Mouse (Mus musculus): ENCODE measurements around the gene Smyd3. TPM values are rescaled to one million over a fixed set of nuclear protein-coding genes. Genes with fewer than 3 reads are reported as not detected.
"Not testable (repeated sequence)": the region's sequence is repeated elsewhere in the genome, so short reads cannot be mapped to it uniquely, and the experiment has no call there.

Gene Smyd3
- polyA plus RNA-seq, 1 experiment from 2014 or later, result 3.7 TPM

DNA sequence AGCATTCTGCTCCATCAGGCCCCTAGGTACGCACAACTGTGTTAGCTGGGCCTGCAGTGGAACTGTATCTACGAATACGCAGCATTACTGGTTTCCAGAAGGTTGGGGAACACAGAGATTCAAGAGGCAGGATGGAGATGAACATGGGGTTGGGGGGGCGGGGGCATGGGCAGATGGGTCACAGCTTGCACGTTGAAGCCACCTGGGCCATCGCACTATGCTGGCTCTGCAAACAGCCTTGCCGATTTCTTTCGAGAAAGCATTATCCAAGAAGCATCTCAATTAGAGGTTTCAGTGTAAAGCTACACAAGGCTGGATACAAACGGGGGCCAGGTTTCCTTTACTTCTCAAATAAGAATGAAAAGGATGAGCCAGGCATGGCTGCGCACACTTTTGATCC, 348.7 kb downstream of the Smyd3 start:
- H3K4me3 ChIP-seq (ENCODE audit: inconsistent target), result no peak overlapping the region
- H3K27ac ChIP-seq, result no peak overlapping the region
- no peaks in the 10 kb centered on the region for H3K36me3 ChIP-seq (ENCODE audit: inconsistent target)
- 93% methylated on average over 10 of the region's 10 CpGs for WGBS (ENCODE audit: missing documents)
- H3K79me2 ChIP-seq (ENCODE audit: inconsistent target), result no peaks in the 10 kb centered on the region

DNA sequence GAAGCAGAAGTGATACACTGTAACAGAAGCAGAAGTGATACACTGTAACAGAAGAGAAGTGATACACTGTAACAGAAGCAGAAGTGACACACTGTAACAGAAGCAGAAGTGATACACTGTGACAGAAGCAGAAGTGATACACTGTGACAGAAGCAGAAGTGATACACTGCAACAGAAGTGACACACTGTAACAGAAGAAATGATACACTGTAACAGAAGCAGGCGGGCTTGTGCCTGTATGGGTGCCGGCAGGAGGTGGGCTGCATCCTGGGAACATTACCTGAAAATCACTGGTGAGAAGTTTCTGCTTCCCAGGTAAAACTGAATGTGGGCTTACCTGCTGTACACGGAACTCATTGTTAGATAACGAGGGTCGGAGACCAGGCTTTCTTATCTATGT, 353.6 kb downstream of the Smyd3 start:
- not testable (repeated sequence) for H3K4me3 ChIP-seq (ENCODE audit: inconsistent target); H3K79me2 ChIP-seq (ENCODE audit: inconsistent target); H3K36me3 ChIP-seq (ENCODE audit: inconsistent target); H3K27ac ChIP-seq
- WGBS (ENCODE audit: missing documents), result 97% methylated on average over 5 of the region's 5 CpGs

DNA sequence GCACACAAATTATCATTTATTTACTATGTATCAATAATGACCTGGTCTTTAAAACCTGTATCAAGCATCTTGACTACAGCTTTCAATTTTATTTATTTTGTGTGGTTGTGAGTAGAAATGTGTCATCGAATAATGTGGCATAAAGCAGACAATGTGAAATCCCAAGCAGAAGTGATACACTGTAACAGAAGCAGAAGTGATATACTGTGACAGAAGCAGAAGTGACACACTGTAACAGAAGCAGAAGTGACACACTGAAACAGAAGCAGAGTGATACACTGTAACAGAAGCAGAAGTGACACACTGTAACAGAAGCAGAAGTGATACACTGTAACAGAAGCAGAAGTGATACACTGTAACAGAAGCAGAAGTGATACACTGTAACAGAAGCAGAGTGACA, 355.1 kb downstream of the Smyd3 start:
- not testable (repeated sequence) for H3K4me3 ChIP-seq (ENCODE audit: inconsistent target); H3K36me3 ChIP-seq (ENCODE audit: inconsistent target); H3K79me2 ChIP-seq (ENCODE audit: inconsistent target); H3K27ac ChIP-seq
- 82% methylated on average over 1 of the region's 1 CpGs for WGBS (ENCODE audit: missing documents)

DNA sequence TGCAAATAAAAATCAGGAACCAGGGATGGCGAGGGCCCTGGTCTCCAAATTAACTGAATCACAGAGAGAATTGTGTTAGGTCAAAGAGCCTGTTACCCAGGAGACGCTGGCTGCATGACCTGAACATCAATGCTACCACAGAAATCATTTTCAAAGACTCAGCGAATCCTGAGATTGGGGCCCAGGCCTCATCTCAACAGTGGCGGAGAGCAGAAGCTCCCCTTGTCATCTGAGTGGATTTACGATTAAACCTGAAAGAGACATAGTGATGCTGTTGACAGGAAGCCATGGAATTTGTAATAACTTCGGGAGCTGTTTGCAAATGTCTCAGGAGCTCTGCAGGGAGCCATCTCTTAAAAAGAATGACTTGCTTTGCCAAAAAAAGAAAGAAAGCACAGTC, 355.9 kb downstream of the Smyd3 start:
- Histone ChIP-seq H3K27ac (no peak overlapping the region), H3K79me2 (ENCODE audit: inconsistent target) (no peaks in the 10 kb centered on the region), H3K36me3 (ENCODE audit: inconsistent target) (no peaks in the 10 kb centered on the region), H3K4me3 (ENCODE audit: inconsistent target) (no peak overlapping the region)
- 96% methylated on average over 6 of the region's 6 CpGs for WGBS (ENCODE audit: missing documents)

DNA sequence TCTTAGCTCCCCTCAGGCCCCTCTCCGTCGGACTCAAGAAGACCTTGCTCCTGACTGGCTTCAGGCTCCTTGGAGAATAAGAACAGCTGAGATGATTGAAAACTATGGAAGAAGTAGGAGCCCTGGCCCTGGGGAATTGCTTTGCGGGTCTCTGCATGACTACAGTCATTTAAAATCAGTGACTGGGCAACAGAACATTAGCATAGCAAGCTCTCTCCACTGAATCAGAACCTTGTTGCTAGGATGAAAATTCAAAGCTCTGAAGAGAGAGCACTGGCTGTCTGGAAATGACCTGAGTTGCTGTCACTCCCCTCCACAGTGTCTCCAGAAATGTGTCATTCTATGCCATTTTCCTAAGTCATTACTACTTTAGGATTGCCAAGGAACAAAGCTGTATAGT, 357.1 kb downstream of the Smyd3 start:
- 91% methylated on average over 3 of the region's 3 CpGs for WGBS (ENCODE audit: missing documents)
- H3K79me2 ChIP-seq (ENCODE audit: inconsistent target), result no peaks in the 10 kb centered on the region
- H3K36me3 ChIP-seq (ENCODE audit: inconsistent target), result no peaks in the 10 kb centered on the region
- no peak overlapping the region for H3K27ac ChIP-seq
- H3K4me3 ChIP-seq (ENCODE audit: inconsistent target), result no peak overlapping the region

DNA sequence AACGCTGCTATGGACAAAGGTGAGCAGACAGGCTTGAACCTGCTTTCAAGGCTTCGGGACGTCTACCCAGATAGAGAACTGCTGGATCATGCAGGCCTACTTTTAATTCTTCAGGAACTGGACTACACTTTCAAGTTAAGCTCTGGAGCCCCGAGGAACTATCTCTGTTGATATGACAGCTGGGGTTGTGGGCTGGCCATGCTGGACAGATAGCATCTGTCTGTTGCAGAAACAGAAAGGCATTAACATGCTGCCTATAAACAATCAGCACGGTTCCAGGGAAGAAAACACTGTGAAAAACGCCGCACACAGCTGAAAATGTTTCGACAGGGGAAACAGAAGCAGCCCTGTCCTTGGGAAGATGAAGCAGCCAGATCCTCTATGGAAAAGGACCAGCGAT, 365.5 kb downstream of the Smyd3 start:
- 96% methylated on average over 9 of the region's 9 CpGs for WGBS (ENCODE audit: missing documents)
- H3K36me3 ChIP-seq (ENCODE audit: inconsistent target), result no peaks in the 10 kb centered on the region
- no peak overlapping the region for H3K4me3 ChIP-seq (ENCODE audit: inconsistent target)
- no peaks in the 10 kb centered on the region for H3K79me2 ChIP-seq (ENCODE audit: inconsistent target)
- H3K27ac ChIP-seq, result no peak overlapping the region

DNA sequence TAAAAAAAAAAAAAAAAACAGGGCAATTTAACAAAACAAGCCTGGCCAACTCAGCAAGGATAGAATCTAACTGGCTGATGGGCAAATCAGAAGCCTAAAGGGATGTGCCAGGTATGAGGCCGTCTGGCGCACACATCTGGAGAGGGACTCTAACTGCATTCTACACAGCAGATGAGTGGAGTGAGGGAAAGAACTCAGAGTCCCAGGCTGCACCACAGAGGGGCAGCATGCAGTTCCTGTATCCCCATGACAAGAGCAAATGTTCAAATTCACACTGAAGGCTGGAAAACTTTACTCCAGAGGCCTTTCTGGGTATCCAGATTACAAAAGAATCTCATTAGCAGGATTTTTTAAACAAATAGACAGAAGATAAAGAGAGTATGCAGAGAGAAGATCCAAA, 366.6 kb downstream of the Smyd3 start:
- 92% methylated on average over 2 of the region's 2 CpGs for WGBS (ENCODE audit: missing documents)
- H3K79me2 ChIP-seq (ENCODE audit: inconsistent target), result no peaks in the 10 kb centered on the region
- no peak overlapping the region for H3K4me3 ChIP-seq (ENCODE audit: inconsistent target)
- H3K36me3 ChIP-seq (ENCODE audit: inconsistent target), result no peaks in the 10 kb centered on the region
- no peak overlapping the region for H3K27ac ChIP-seq

DNA sequence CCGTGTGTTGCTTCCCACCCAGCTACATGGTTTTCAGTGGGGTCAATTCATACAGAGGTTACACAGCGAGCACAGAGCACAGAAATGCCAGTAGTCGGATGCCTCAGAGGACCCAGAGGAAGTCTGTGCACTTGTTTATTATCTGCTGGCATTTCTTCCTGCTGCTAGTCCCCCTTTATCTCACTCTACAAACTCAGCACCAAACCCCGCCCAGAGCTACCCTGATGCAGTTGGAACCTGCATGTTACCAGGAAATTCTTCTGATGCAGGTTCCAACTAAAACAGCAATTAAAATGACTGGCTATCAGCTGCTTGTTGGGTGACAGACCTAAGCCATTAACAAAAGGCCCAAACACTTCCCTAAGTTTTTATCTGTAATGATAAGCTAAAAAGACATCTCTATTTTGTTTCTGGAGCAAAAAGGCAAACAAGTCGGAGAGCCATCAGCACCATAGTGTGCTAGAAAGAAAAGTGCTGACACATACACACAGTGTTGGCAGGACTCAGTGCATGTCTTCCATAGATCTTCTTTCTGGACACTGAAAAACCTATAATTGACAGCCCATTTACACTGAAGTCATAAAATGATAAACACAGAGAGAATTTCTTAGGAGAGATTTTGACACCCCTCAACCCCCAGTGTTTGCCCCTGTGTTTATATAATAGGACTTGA, 368.2 kb downstream of the Smyd3 start:
- Histone ChIP-seq H3K4me3 (ENCODE audit: inconsistent target) (no peak overlapping the region), H3K36me3 (ENCODE audit: inconsistent target) (no peaks in the 10 kb centered on the region), H3K79me2 (ENCODE audit: inconsistent target) (no peaks in the 10 kb centered on the region), H3K27ac (no peak overlapping the region)
- 87% methylated on average over 5 of the region's 5 CpGs for WGBS (ENCODE audit: missing documents)

DNA sequence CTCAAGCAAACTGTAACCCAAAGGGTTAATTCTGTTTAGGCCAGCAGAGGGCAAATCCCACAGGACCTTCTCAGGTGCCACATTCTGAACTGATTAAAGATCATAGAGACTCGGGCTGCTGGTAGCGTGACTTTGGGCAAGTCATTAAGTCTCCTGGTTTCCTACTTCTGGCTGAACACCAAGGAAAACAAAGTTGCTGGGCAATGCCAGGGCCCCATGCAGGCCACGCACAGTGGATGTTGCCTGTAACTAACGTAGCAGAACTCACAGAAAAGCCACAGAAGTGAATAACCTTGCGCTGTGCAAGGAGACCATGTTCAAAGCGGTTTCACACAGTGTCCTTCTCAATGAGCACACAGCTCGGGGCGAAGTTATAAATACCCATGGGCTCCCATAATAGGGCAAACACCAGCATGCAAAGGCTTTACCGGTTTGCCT, 371.1 kb downstream of the Smyd3 start:
- no peak overlapping the region for H3K27ac ChIP-seq

DNA sequence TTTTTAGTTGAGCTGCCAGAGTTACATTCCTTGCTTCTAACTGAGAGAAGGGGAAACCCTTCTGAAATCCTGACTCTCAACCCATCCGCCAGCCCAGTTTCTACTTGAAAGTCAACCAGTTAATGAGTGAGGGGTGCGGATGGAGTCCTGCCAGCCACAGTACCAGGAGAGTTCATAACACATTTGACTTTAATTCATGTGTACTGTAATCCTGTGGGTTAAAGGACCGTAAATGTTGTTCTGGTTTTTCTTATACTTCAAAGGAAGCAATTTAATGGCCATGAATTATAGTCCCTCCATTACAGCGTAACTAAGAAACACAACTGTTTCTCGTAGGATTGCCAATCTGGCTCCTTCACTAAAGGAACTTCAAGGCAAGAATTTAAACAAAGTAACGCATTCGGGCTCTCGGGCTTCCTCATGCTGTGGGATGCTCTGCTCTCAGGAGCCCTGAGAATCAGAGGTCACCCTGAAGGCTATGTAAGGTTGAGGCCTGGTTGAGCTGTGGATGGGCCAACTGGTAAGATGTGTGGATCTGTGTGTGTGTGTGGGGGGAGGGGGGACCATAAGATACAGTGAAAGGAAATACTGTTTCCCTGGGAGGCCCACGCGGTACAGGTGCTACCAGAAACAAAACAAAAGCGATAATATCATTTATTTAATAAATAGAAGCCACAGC, 374.5 kb downstream of the Smyd3 start:
- H3K79me2 ChIP-seq (ENCODE audit: inconsistent target), result no peaks in the 10 kb centered on the region
- whole genome bisulfite sequencing (ENCODE audit: missing documents), result 86% methylated on average over 11 of the region's 11 CpGs
- H3K27ac ChIP-seq, result no peak overlapping the region
- H3K36me3 ChIP-seq (ENCODE audit: inconsistent target), result no peaks in the 10 kb centered on the region
- H3K4me3 ChIP-seq (ENCODE audit: inconsistent target), result no peak overlapping the region

More for the DNA sequence above, 371.1 kb downstream of the Smyd3 start:
- WGBS (ENCODE audit: missing documents), result 89% methylated on average over 9 of the region's 9 CpGs
- Histone ChIP-seq H3K36me3 (ENCODE audit: inconsistent target) (no peaks in the 10 kb centered on the region), H3K79me2 (ENCODE audit: inconsistent target) (no peaks in the 10 kb centered on the region), H3K4me3 (ENCODE audit: inconsistent target) (no peak overlapping the region)

DNA sequence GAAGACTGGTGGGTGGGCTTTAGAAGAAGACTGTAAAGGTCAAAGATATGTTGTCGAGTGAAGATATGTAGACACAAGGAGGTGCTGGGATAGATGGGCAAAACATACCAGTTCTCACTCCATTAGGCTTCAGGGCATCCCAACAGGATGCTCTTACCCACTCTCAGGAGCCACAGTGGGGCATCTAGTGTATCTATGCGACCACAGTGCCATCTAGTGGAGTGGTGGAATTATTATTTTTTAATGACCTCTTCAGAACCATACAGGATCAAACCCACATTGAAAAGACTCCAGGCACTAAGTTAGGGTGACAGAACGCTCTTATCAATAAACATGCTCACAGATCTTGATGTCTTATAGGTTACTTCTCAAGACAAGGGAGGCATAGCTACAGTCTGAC, 375.7 kb downstream of the Smyd3 start:
- Histone ChIP-seq H3K27ac (no peak overlapping the region), H3K79me2 (ENCODE audit: inconsistent target) (no peaks in the 10 kb centered on the region), H3K4me3 (ENCODE audit: inconsistent target) (no peak overlapping the region), H3K36me3 (ENCODE audit: inconsistent target) (no peaks in the 10 kb centered on the region)
- WGBS (ENCODE audit: missing documents), result 53% methylated on average over 3 of the region's 3 CpGs

DNA sequence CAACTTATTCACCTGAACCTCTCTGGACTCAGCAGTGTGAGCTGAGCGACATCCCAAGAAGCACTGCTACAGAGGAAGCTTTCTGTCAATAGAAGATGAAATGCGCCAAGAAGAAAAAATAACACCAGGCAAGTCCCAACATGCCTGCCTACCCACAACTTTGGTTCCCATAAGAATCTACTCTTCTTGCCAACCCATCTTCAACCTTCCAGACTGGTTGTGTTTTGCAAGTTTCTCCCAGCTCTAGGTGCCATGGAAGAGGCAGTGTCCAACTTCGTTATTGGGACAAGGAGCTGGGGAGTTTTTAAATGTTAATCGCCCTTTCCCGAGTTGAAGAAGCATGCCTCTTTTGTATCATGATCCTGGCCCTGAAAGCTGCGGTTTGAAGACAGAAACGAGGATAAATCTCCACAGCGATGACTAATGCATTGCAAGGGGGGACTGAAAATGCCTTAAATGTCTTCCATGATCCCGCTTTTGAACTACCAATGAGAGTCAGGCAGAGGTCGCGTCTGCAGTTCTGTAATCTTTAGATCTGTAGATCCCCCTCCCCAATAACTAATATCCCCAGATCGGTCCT, 376.7 kb downstream of the Smyd3 start:
- Histone ChIP-seq H3K4me3 (ENCODE audit: inconsistent target) (no peak overlapping the region), H3K27ac (no peak overlapping the region), H3K36me3 (ENCODE audit: inconsistent target) (no peaks in the 10 kb centered on the region), H3K79me2 (ENCODE audit: inconsistent target) (no peaks in the 10 kb centered on the region)
- WGBS (ENCODE audit: missing documents), result 93% methylated on average over 12 of the region's 12 CpGs

DNA sequence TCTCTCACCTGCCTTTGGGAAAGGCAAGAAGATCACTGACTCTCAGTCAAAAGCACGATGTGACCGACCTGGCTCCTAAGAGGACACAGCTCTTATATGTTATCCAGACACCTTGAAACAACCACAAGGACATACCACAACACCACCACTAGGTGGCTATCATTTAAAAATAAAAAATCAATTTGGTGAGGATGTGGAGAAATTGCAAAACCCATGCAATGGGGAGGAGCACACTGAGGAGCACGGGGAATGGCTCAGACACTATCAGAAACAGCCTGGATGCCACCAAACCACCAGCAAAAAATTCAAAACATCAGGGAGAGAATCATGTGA, 380.7 kb downstream of the Smyd3 start:
- no peak overlapping the region for H3K4me3 ChIP-seq (ENCODE audit: inconsistent target)
- H3K27ac ChIP-seq, result no peak overlapping the region
- H3K79me2 ChIP-seq (ENCODE audit: inconsistent target), result no peaks in the 10 kb centered on the region
- no peaks in the 10 kb centered on the region for H3K36me3 ChIP-seq (ENCODE audit: inconsistent target)
- 85% methylated on average over 3 of the region's 3 CpGs for WGBS (ENCODE audit: missing documents)

DNA sequence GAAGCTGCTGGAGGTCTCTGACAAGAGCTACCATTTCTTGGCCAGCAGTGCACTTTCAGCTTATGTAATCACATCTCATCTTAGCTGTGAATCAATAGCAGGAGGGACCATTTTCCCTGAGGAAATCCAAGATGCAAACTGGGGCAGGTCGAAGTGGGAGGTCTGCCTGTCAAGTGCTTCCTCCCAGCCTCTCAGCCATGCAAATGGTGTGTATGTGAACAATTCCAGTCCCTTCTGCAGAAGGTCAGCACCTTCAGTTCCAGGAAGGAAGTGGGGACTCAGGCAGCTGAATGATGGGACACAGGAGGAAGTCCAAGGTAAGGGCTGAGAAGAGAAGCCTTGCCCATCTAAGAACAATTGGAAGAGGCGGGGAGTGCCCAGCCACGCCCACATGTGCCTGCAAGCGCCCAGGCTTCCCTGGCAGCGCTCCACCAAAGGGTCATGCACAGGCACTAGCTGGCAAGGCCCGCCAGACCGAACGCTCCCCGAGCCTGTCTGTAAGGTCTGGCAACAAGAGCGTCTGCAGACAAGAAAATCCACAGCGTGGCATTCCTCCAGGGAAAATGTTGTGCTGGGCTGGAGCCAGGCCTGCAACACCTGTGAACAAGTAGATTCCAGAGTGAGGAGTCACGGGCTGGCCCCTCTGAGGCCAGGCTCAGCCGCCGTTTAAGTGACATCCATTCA, 381.2 kb downstream of the Smyd3 start:
- H3K27ac ChIP-seq, result no peak overlapping the region
- no peaks in the 10 kb centered on the region for H3K36me3 ChIP-seq (ENCODE audit: inconsistent target)
- no peaks in the 10 kb centered on the region for H3K79me2 ChIP-seq (ENCODE audit: inconsistent target)
- no peak overlapping the region for H3K4me3 ChIP-seq (ENCODE audit: inconsistent target)
- 82% methylated on average over 14 of the region's 14 CpGs for WGBS (ENCODE audit: missing documents)

DNA sequence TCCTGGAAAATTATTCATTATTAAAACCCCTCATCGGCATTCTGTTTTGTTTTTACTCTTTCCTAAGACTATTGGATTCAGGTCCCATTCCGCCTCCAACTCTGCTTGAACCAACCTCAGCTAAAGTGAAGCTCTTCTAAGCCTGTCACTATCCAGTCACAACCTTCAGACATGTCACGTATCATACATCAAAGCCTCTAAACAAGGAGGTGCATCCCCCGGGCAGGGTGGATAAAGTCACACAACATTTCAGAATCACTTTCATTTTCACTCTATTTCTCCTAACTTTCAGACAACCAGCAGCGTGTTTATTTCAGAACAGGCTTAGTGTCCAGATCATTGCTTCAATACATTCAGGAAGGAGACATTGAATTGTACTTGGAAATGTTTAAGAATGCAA, 387.8 kb downstream of the Smyd3 start:
- no peaks in the 10 kb centered on the region for H3K36me3 ChIP-seq (ENCODE audit: inconsistent target)
- no peak overlapping the region for H3K4me3 ChIP-seq (ENCODE audit: inconsistent target)
- 91% methylated on average over 5 of the region's 5 CpGs for WGBS (ENCODE audit: missing documents)
- H3K79me2 ChIP-seq (ENCODE audit: inconsistent target), result no peaks in the 10 kb centered on the region
- no peak overlapping the region for H3K27ac ChIP-seq

All from macrophage (primary cell).